Mouse (Mus musculus) urinary bladder, postnatal 10 days (tissue): ENCODE measurements around the gene Ripk3.

Experiments
- DNase-seq: peaks from one replicate; pipeline ENCODE4 v3.0.0; 2022; ENCODE audit warnings: low spot score

The Ripk3 gene

GRCm38 (mm10) chr14:55788256-55789050 is at the start of gene Ripk3:
Gene Ripk3, minus strand, starts transcription at chr14:55788865.
- DNase-seq: no peak

GRCm38 (mm10) chr14:55838312-55838711 is 49.6 kb upstream of the Ripk3 start:
- DNase-seq: no peak

- DNase-seq: no peak
Observed at GRCm38 (mm10) chr14:55834808-55835533, 46.3 kb upstream of the Ripk3 start.

- DNase-seq: no peak
Observed at GRCm38 (mm10) chr14:55833126-55833525, 44.5 kb upstream of the Ripk3 start.

- no peak for DNase-seq
Observed at GRCm38 (mm10) chr14:55830331-55830730, 41.7 kb upstream of the Ripk3 start.

GRCm38 (mm10) chr14:55829854-55830253 is 41.2 kb upstream of the Ripk3 start:
- DNase-seq: no peak

GRCm38 (mm10) chr14:55828716-55829263 is 40.1 kb upstream of the Ripk3 start:
- no peak for DNase-seq

GRCm38 (mm10) chr14:55826551-55827340 is 38.1 kb upstream of the Ripk3 start:
- no peak for DNase-seq

- no peak for DNase-seq
Observed at GRCm38 (mm10) chr14:55826142-55826541, 37.5 kb upstream of the Ripk3 start.

- DNase-seq: no peak
Observed at GRCm38 (mm10) chr14:55825216-55826051, 36.8 kb upstream of the Ripk3 start.

GRCm38 (mm10) chr14:55824481-55825215 is 36.0 kb upstream of the Ripk3 start:
- no peak for DNase-seq

GRCm38 (mm10) chr14:55824001-55824480 is 35.4 kb upstream of the Ripk3 start:
- no peak for DNase-seq

- peak; percentile 79 for DNase-seq
Observed at GRCm38 (mm10) chr14:55822991-55823762, 34.5 kb upstream of the Ripk3 start, which contains the start of gene Nfatc4. Gene Nfatc4, plus strand, starts transcription at chr14:55823144.

GRCm38 (mm10) chr14:55822435-55822990 is 33.8 kb upstream of the Ripk3 start:
- no peak for DNase-seq

GRCm38 (mm10) chr14:55820576-55820975 is 31.9 kb upstream of the Ripk3 start:
- no peak for DNase-seq

GRCm38 (mm10) chr14:55819845-55820405 is 31.3 kb upstream of the Ripk3 start:
- no peak for DNase-seq

- no peak for DNase-seq
Observed at GRCm38 (mm10) chr14:55815310-55815751, 26.7 kb upstream of the Ripk3 start.

GRCm38 (mm10) chr14:55814885-55815284 is 26.2 kb upstream of the Ripk3 start:
- DNase-seq: no peak
